Mouse (Mus musculus): Measurements from ENCODE around the gene Slc35b4. TPM values are rescaled to one million over a fixed set of nuclear protein-coding genes. Genes with fewer than 3 reads are reported as not detected.

Gene Slc35b4
- polyA plus RNA-seq, 1 experiment from 2014 or later = 39.3 TPM

GRCm38 (mm10) chr6:34162607-34163006, 14.3 kb downstream of the Slc35b4 start:
- Histone ChIP-seq H3K9ac (replicated peaks) (no peak overlapping the region), H3K36me3 (peaks cover 81% of the 10 kb centered on the region), H3K4me1 (replicated peaks) (no peaks in the 10 kb centered on the region), H3K27ac (no peak overlapping the region), H3K9me3 (no peaks in the 10 kb centered on the region), H3K27me3 (no peaks in the 10 kb centered on the region), H3K4me2 (replicated peaks) (no peak overlapping the region), H3K4me3 (replicated peaks) (no peak overlapping the region)
- 82% methylated on average over 2 of the region's 2 CpGs for WGBS
- ATAC-seq = no peak

- ATAC-seq = no peak
- no peak overlapping the region for H3K4me3 ChIP-seq (replicated peaks)
- H3K9ac ChIP-seq (replicated peaks) = no peak overlapping the region
- H3K9me3 ChIP-seq = no peaks in the 10 kb centered on the region
- peaks cover 5% of the 10 kb centered on the region for H3K4me1 ChIP-seq (replicated peaks)
- no peak overlapping the region for H3K4me2 ChIP-seq (replicated peaks)
- H3K27me3 ChIP-seq = no peaks in the 10 kb centered on the region
- H3K36me3 ChIP-seq = peaks cover 80% of the 10 kb centered on the region
- no peak overlapping the region for H3K27ac ChIP-seq
- WGBS = 95% methylated on average over 7 of the region's 7 CpGs
Measured at GRCm38 (mm10) chr6:34161511-34161910, 15.4 kb downstream of the Slc35b4 start.

DNA sequence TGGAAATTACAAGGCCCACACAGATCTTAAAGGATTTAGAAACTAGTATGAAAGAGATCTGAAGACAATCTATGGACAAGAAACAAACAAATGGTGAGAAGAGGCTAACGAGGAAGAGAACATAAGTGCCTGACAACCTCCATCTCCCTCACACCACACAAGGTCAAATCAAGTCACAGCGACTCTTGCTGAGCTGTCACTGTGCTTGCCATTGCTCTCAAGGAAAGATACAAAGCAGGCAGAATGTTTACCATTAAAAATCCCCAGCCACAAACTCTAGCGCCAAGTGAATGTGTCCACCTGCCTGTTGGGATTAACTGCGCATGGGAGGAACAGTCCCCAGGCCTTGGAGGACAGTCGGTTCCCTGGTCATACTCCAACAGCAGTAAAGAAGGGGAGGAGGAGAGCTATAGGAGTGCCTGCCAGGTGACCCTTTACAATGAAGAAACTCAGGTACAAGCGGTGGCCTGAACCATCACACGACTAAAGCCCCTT, 16.0 kb downstream of the Slc35b4 start:
- no peaks in the 10 kb centered on the region for H3K27me3 ChIP-seq
- WGBS = 97% methylated on average over 7 of the region's 7 CpGs
- no peak overlapping the region for H3K9ac ChIP-seq (replicated peaks)
- no peak overlapping the region for H3K4me3 ChIP-seq (replicated peaks)
- H3K4me1 ChIP-seq (replicated peaks) = peaks cover 8% of the 10 kb centered on the region
- no peak overlapping the region for H3K4me2 ChIP-seq (replicated peaks)
- H3K36me3 ChIP-seq = peaks cover 74% of the 10 kb centered on the region
- no peak for ATAC-seq
- H3K27ac ChIP-seq = no peak overlapping the region
- H3K9me3 ChIP-seq = no peaks in the 10 kb centered on the region

- H3K9me3 ChIP-seq = no peaks in the 10 kb centered on the region
- WGBS = 91% methylated on average over 23 of the region's 23 CpGs
Measured at GRCm38 (mm10) chr6:34159998-34160815, 16.7 kb downstream of the Slc35b4 start.

DNA sequence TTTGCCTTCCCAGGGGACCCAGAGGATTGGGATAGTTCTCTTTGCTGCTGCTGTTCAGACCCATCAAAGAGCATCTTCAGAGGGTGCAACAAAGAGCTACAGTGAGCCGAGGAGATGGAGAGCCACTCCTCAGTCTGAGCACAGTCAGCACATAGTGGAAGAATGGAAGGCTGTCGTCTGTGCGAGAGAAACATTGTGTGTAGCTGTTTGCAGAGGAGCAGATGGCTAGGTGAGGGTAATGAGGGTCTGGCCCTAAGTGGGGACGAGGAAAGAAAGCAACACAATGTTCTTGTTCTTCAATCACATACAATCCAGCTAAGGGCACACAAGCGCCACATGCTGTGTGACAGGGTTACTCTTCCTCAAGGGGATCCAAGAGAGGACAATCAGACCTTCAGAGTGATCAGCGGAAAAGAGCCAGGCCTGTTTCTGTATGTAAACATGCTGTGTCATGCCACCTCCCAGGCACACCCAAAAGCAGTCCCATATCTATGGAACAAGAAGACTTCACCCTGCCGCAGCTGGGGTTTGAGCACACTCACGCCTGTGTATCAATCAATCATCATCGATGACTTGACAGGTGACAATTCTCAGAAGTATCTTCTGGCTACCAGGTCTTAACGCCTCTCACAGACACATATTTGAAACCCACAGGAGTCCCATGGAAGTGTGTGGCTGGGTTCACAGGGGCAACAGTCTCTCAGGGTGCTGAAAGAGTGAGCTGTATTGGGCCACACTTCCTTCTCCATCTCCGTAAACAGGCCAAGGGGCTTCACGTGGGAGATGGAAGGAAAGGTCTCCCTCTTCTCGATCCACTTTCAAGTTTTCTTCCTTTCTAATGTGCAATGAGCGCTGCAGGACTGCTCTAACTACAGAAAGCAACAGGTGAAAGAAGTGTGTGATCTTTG, 19.8 kb downstream of the Slc35b4 start:
- H3K4me3 ChIP-seq (replicated peaks) = no peak overlapping the region
- ATAC-seq = no peak
- 78% methylated on average over 14 of the region's 14 CpGs for WGBS
- H3K36me3 ChIP-seq = peaks cover 51% of the 10 kb centered on the region
- H3K27me3 ChIP-seq = no peaks in the 10 kb centered on the region
- H3K4me1 ChIP-seq (replicated peaks) = peaks cover 36% of the 10 kb centered on the region
- no peak overlapping the region for H3K27ac ChIP-seq
- no peak overlapping the region for H3K4me2 ChIP-seq (replicated peaks)
- no peaks in the 10 kb centered on the region for H3K9me3 ChIP-seq
- H3K9ac ChIP-seq (replicated peaks) = no peak overlapping the region

More at GRCm38 (mm10) chr6:34159998-34160815, 16.7 kb downstream of the Slc35b4 start:
- no peak overlapping the region for H3K27ac ChIP-seq
- no peaks in the 10 kb centered on the region for H3K27me3 ChIP-seq
- no peak overlapping the region for H3K9ac ChIP-seq (replicated peaks)
- no peak for ATAC-seq
- H3K4me1 ChIP-seq (replicated peaks) = peaks cover 8% of the 10 kb centered on the region
- peaks cover 67% of the 10 kb centered on the region for H3K36me3 ChIP-seq
- H3K4me2 ChIP-seq (replicated peaks) = no peak overlapping the region
- H3K4me3 ChIP-seq (replicated peaks) = no peak overlapping the region

DNA sequence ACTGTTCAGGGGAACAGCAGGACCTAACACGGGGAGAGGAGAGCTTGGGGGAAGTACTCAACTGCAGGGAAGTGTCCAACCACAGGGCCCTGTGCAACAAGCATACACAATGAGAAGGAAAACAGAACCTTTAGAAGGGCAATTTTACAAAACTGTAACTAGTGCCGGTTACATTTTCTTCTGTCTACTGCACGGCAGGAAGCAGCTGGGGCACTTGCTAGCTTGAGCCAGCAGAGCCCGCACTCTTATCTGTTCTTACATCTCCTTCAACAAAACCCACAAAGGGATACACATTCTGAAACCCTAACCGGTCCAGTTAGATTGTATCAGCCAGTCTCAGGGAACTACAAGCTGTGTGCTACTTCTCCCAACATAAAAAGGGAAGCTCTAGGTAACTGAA, 20.9 kb downstream of the Slc35b4 start:
- Histone ChIP-seq H3K4me1 (replicated peaks) (peaks cover 36% of the 10 kb centered on the region), H3K27ac (no peak overlapping the region; the same call in 1 of the 2 replicates), H3K9ac (replicated peaks) (no peak overlapping the region), H3K4me3 (replicated peaks) (no peak overlapping the region), H3K4me2 (replicated peaks) (no peak overlapping the region), H3K27me3 (no peaks in the 10 kb centered on the region), H3K9me3 (no peaks in the 10 kb centered on the region), H3K36me3 (peaks cover 42% of the 10 kb centered on the region)
- WGBS = 85% methylated on average over 5 of the region's 5 CpGs
- ATAC-seq = no peak

DNA sequence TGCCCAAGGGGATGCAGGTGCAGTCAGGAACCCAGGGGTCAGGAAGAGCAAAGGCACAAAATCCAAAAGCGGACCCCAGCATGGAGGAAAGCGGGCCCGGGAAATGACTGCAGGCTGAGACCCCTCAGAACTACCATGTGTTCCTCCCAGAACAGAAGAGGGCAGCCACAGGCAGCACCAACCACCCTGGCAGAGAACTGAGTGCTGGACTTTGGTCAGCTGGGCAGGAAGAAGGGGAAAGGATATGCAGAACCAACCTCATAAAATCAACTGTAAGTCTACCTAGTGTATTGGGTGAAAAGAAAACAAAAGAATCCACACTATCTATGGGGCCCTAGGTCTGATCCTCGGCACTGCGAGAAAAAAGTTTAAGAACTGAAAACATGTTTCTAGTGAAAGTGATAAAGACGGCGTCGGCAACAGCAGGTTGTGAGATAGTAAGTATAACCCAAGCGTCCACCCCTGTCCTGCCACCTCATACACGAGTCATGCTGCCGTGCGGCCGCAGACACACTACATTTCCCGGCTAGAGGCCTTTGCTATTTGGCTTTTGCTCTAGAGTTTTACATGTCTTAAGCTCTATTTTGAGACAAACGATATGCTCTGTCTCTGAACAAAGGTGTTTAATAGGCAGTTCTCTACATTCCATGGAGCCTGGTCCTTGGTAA, 21.6 kb downstream of the Slc35b4 start:
- Histone ChIP-seq H3K9ac (replicated peaks) (no peak overlapping the region), H3K36me3 (peaks cover 34% of the 10 kb centered on the region), H3K4me1 (replicated peaks) (peaks cover 36% of the 10 kb centered on the region), H3K4me2 (replicated peaks) (no peak overlapping the region), H3K4me3 (replicated peaks) (no peak overlapping the region), H3K27ac (no peak overlapping the region), H3K27me3 (no peaks in the 10 kb centered on the region), H3K9me3 (no peaks in the 10 kb centered on the region)
- WGBS = 94% methylated on average over 15 of the region's 15 CpGs
- ATAC-seq = no peak

- Histone ChIP-seq H3K4me3 (replicated peaks) (no peak overlapping the region), H3K36me3 (peaks cover 24% of the 10 kb centered on the region), H3K4me2 (replicated peaks) (no peak overlapping the region), H3K9ac (replicated peaks) (no peak overlapping the region), H3K4me1 (replicated peaks) (peaks cover 36% of the 10 kb centered on the region), H3K9me3 (no peaks in the 10 kb centered on the region), H3K27me3 (no peaks in the 10 kb centered on the region), H3K27ac (peak overlapping the region; percentile 66; the same call in 1 of the 2 replicates)
- ATAC-seq = peak; percentile 53; the same call in 1 of the 2 replicates
- 47% methylated on average over 3 of the region's 3 CpGs for WGBS
Measured at GRCm38 (mm10) chr6:34154202-34154601, 22.7 kb downstream of the Slc35b4 start.

DNA sequence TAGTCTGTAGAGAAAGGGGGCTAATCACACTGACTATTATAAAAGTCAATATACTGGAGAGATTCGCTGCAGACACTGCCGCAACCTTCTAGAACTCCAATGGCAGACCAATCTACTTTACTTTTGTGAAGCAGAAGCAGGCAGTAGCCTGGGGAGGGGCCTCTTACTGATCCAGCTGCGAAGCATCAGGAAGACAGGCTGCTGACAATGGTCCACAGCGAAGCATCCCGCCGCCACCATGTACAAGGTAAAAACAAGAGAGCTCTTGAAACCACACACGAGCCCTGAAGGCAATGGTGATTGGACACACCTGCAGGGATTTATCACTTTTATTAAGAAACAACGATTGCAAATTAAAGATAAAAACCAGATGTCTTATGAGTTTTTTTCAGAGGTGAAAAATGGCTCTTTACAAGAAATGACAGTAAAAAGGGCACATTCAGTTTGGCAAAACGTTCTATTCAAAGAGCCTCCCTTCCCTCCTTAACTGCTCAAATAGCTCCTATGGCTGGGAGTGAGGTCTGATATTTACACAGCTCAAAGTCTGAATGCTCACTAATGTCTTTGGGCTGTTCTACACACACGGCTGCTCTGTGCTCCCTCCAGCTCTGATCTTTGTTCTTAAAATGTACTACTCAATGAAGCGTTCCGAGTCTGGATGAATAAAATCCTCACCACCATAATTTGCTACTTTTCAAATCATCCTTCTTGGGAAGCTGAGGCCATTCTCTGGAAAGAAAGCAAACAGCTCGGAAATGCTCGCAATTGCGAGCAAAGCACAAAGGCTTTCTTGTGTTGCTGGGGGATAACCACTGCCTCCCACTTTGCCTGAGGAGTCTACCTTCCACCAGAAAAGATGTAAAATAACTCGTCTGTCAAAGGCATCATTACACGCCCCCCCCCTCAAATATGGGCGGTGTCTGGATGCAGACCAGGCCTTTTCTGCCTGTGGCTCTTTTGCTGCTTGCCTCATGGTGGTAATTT, 23.6 kb downstream of the Slc35b4 start:
- H3K27me3 ChIP-seq = no peaks in the 10 kb centered on the region
- WGBS = 56% methylated on average over 18 of the region's 18 CpGs
- H3K9me3 ChIP-seq = no peaks in the 10 kb centered on the region
- no peak overlapping the region for H3K9ac ChIP-seq (replicated peaks)
- peaks cover 17% of the 10 kb centered on the region for H3K36me3 ChIP-seq
- no peak overlapping the region for H3K4me3 ChIP-seq (replicated peaks)
- peaks cover 36% of the 10 kb centered on the region for H3K4me1 ChIP-seq (replicated peaks)
- H3K4me2 ChIP-seq (replicated peaks) = no peak overlapping the region; the same call in 1 of the 2 replicates
- H3K27ac ChIP-seq = peak overlapping the region; percentile 66
- ATAC-seq = peak; percentile 43; the same call in 1 of the 2 replicates

- Histone ChIP-seq H3K27ac (no peak overlapping the region), H3K36me3 (no peaks in the 10 kb centered on the region), H3K9ac (replicated peaks) (no peak overlapping the region), H3K9me3 (0 out of 2 replicates have a peak, but pooled peaks cover 2% of the 10 kb centered on the region), H3K4me1 (replicated peaks) (peaks cover 23% of the 10 kb centered on the region), H3K27me3 (no peaks in the 10 kb centered on the region), H3K4me3 (replicated peaks) (no peak overlapping the region), H3K4me2 (replicated peaks) (no peak overlapping the region)
- no peak for ATAC-seq
- WGBS = 85% methylated on average over 1 of the region's 1 CpGs
Measured at GRCm38 (mm10) chr6:34149821-34150220, 27.1 kb downstream of the Slc35b4 start.

- no peaks in the 10 kb centered on the region for H3K36me3 ChIP-seq
- 0 out of 2 replicates have a peak, but pooled peaks cover 2% of the 10 kb centered on the region for H3K9me3 ChIP-seq
- H3K4me1 ChIP-seq (replicated peaks) = peaks cover 16% of the 10 kb centered on the region
- no peak for ATAC-seq
- H3K4me2 ChIP-seq (replicated peaks) = no peak overlapping the region
- no peak overlapping the region for H3K4me3 ChIP-seq (replicated peaks)
- H3K9ac ChIP-seq (replicated peaks) = no peak overlapping the region
- H3K27ac ChIP-seq = no peak overlapping the region
- H3K27me3 ChIP-seq = no peaks in the 10 kb centered on the region
- WGBS = 87% methylated on average over 9 of the region's 9 CpGs
Measured at GRCm38 (mm10) chr6:34149066-34149465, 27.8 kb downstream of the Slc35b4 start.

All from midbrain, embryonic 13.5 days (tissue).